Mouse (Mus musculus): Measurements from ENCODE around the gene Rbm26.

DNA sequence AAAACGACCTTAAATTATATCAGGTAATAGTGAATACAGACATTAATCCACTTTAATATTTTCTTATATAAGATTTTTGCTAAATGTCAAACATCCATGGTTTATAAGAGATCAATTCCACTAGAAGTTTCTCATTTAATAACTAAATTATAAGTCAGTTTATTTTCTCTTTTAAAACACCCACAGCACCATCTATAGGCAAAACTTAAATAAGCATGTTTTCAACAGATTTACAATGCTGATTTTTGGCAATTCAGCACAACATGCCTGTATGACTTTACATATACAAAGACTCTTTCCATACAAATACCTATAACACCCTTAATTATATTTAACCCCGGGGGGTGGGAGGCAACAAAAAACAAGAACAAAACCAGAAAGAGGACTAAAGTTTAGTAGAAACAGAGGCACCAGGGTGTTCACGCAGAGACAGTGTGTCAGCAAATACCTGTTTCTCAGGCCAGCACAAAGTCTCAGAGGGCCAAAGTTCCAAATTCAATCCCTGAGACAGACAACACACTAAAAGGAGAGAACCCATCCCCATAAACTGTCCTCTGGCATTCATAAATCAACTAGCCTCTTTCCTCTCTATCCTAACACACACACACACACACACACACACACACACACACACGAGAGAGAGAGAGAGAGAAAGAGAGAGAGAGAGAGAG is 49.3 kb downstream of the Rbm26 start:
- TF ChIP-seq CTCF (IDR thresholded peaks at IDR 0.05; ENCODE audit: extremely low read depth, insufficient read length, insufficient replicate concordance, low read depth, low read length) = no peak
- no peak for TF ChIP-seq POLR2A (IDR thresholded peaks at IDR 0.05; ENCODE audit: low read depth, low read length)

All from small intestine, adult 2 months (tissue).